Mouse (Mus musculus) liver, postnatal 0 days (tissue): Measurements from ENCODE around the gene Vegfa. TPM values are rescaled to one million over a fixed set of nuclear protein-coding genes. Genes with fewer than 3 reads are reported as not detected.

Experiments used
- ATAC-seq: fragments of 200-750 bp; cut with Nextera tagmentation; 2 replicates; pipeline ENCODE4 v1.8.0; 2017; ENCODE audit warnings: mild to moderate bottlenecking, moderate library complexity
- DNase-seq: peaks from one replicate; pipeline ENCODE4 v3.0.0-alpha.2; 2016
- H3K27ac ChIP-seq: fragments of 300-500 bp; sonication (generic); 2 replicates; pipeline ENCODE4 v1.5.1; 2014; ENCODE audit warnings: antibody characterized with exemption, moderate library complexity, mild to moderate bottlenecking, low read depth
- H3K27me3 ChIP-seq: fragments of 300-500 bp; sonication (generic); 2 replicates; pipeline ENCODE4 v1.6.1; 2014; ENCODE audit warnings: low read length, control low read depth, mixed read lengths; ENCODE audit not compliant: insufficient read depth
- H3K36me3 ChIP-seq: fragments of 300-500 bp; sonication (generic); replicated peaks from 2 replicates; pipeline ENCODE4 v1.6.1; 2014; ENCODE audit warnings: mild to moderate bottlenecking, control low read depth, low read length, moderate library complexity, mixed read lengths; ENCODE audit not compliant: insufficient read depth
- H3K4me1 ChIP-seq: fragments of 300-500 bp; sonication (generic); 2 replicates; pipeline ENCODE4 v1.6.1; 2014; ENCODE audit warnings: antibody characterized with exemption, mild to moderate bottlenecking, control low read depth; ENCODE audit not compliant: insufficient read depth
- H3K4me2 ChIP-seq: fragments of 300-500 bp; sonication (generic); 2 replicates; pipeline ENCODE4 v1.6.1; 2014; ENCODE audit warnings: low read depth, mild to moderate bottlenecking, low read length, moderate library complexity, mixed read lengths
- H3K4me3 ChIP-seq: fragments of 300-500 bp; sonication (generic); 2 replicates; pipeline ENCODE4 v1.5.1; 2014; ENCODE audit warnings: low read depth, low read length
- H3K9ac ChIP-seq: fragments of 300-500 bp; sonication (generic); replicated peaks from 2 replicates; pipeline ENCODE4 v1.6.1; 2014; ENCODE audit warnings: mild to moderate bottlenecking, moderate library complexity
- H3K9me3 ChIP-seq: fragments of 300-500 bp; sonication (generic); 2 replicates; pipeline ENCODE4 v1.6.1; 2016; ENCODE audit warnings: mild to moderate bottlenecking, control low read depth, low read length, mixed read lengths
- CTCF ChIP-seq: sonication (generic); IDR thresholded peaks from 2 replicates; pipeline ENCODE4 v1.5.1; 2016; ENCODE audit warnings: antibody characterized with exemption, low read depth
- EP300 ChIP-seq: IDR thresholded peaks from 2 replicates; pipeline ENCODE4 v1.6.1; 2016; ENCODE audit warnings: antibody characterized with exemption, low read depth, mild to moderate bottlenecking
- WGBS: fragments of 180-500 bp; shearing (Covaris S2); extraction: QIAGEN DNeasy Blood & Tissue Kit; methylation state at CpG from one replicate; pipeline ENCODE4 v1.1.7; 2014; ENCODE audit not compliant: insufficient replicate concordance; 5-methylcytosine and 5-hydroxymethylcytosine counted together
- polyA plus RNA-seq: library from polyadenylated mRNA; unstranded; fragments of >200 nt; fragmentation: Nextera tagmentation; extraction: Ambion mirVana; gene quantifications from 2 replicates; pipeline ENCODE4 v1.2.1, GENCODE M21; 2015

Vegfa gene
- polyA plus RNA-seq, 1 experiment from 2014 or later = 3.1 TPM

- Histone ChIP-seq H3K4me2 (no peak overlapping the region), H3K27me3 (no peaks in the 10 kb centered on the region), H3K36me3 (no peaks in the 10 kb centered on the region), H3K9ac (no peak overlapping the region), H3K27ac (no peak overlapping the region), H3K4me3 (no peak overlapping the region), H3K4me1 (peaks cover 25% of the 10 kb centered on the region), H3K9me3 (no peaks in the 10 kb centered on the region)
- 75% methylated on average over 11 of the region's 11 CpGs for WGBS
- TF ChIP-seq EP300 (no peak), CTCF (no peak)
- ATAC-seq (no peak), DNase-seq (no peak)
These were observed 63.8 kb downstream of the Vegfa start for GRCm38 (mm10) chr17:45968341-45968740.

Other genes with a start within 250 kb of the Vegfa start
- 52.0 and 55.6 TPM in 2 replicates for gene Mrps18a, start 78.6 kb upstream of the Vegfa start, polyA plus RNA-seq
- gene Rsph9, start 111.8 kb upstream of the Vegfa start, polyA plus RNA-seq = 1.7 and 1.8 TPM in 2 replicates
- gene Mad2l1bp, start 121.2 kb upstream of the Vegfa start, polyA plus RNA-seq = 25.0 and 25.3 TPM in 2 replicates
- 23.4 and 27.5 TPM in 2 replicates for gene Gtpbp2, start 128.7 kb upstream of the Vegfa start, polyA plus RNA-seq
- gene Polh, start 170.3 kb upstream of the Vegfa start, polyA plus RNA-seq = 6.9 and 8.9 TPM in 2 replicates
- gene Xpo5, start 170.4 kb upstream of the Vegfa start, polyA plus RNA-seq = 7.4 and 8.7 TPM in 2 replicates
- gene Polr1c, start 215.7 kb upstream of the Vegfa start, polyA plus RNA-seq = 23.9 and 24.8 TPM in 2 replicates
- gene Yipf3, start 215.7 kb upstream of the Vegfa start, polyA plus RNA-seq = 62.6 and 68.7 TPM in 2 replicates
- gene Lrrc73, start 221.2 kb upstream of the Vegfa start, polyA plus RNA-seq = 0.12 TPM in 1 of 2 replicates, not detected in the other